Mouse (Mus musculus) E14TG2a.4 (cell line): Measurements from ENCODE around the gene Kidins220.

ENCODE experiments used
- H3K27me3 ChIP-seq: 2 replicates; pipeline ENCODE4 v1.6.1; 2014; ENCODE audit warnings: low read length, control low read depth; ENCODE audit not compliant: insufficient read depth
- H3K36me3 ChIP-seq: 2 replicates; pipeline ENCODE4 v1.6.1; 2014; ENCODE audit warnings: low read length, control low read depth; ENCODE audit not compliant: insufficient read depth
- H3K4me1 ChIP-seq: replicated peaks from 2 replicates; pipeline ENCODE4 v1.6.1; 2014; ENCODE audit warnings: low read depth, low read length, control low read depth
- H3K4me3 ChIP-seq: replicated peaks from 2 replicates; pipeline ENCODE4 v1.5.1; 2014; ENCODE audit warnings: mild to moderate bottlenecking, low read length
- H3K9me3 ChIP-seq: 2 replicates; pipeline ENCODE4 v1.6.1; 2014; ENCODE audit warnings: low read length, control low read depth
- CTCF ChIP-seq: conservative IDR thresholded peaks from 2 replicates; pipeline ENCODE4 v1.5.1; 2014; ENCODE audit warnings: low read length
- NANOG ChIP-seq: IDR thresholded peaks from 2 replicates; pipeline ENCODE4 v1.6.1; 2014; ENCODE audit warnings: borderline replicate concordance, low read length, mixed read lengths
- POU5F1 ChIP-seq: IDR thresholded peaks from 2 replicates; pipeline ENCODE4 v1.6.1; 2014; ENCODE audit warnings: low read length, borderline replicate concordance

The Kidins220 gene

DNA sequence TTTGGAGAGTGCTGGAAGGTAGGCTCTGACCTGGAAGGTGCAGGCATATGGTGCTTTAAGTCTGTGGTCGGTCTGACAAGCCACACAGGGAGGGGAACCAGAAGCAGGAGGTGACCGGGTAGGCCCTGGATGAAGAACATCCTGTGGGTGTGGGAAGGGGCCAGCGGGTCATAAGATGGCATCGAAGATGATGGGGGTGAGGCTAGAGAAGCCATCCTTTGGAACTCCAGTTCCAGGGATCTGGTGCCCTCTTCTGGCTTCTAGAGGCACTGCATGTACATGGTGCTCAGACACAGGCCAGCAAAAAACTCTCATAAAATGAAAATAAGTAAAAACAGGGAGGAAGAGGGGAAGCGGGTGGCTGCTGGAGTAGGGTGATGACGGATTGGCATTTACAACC lies 22.6 kb upstream of the Kidins220 start:
- Histone ChIP-seq H3K36me3 (peaks cover 22% of the 10 kb centered on the region), H3K4me1 (peaks cover 10% of the 10 kb centered on the region), H3K27me3 (no peaks in the 10 kb centered on the region), H3K9me3 (no peaks in the 10 kb centered on the region), H3K4me3 (no peak overlapping the region)
- peak; percentile 43 for TF ChIP-seq CTCF
- TF ChIP-seq POU5F1: no peak

DNA sequence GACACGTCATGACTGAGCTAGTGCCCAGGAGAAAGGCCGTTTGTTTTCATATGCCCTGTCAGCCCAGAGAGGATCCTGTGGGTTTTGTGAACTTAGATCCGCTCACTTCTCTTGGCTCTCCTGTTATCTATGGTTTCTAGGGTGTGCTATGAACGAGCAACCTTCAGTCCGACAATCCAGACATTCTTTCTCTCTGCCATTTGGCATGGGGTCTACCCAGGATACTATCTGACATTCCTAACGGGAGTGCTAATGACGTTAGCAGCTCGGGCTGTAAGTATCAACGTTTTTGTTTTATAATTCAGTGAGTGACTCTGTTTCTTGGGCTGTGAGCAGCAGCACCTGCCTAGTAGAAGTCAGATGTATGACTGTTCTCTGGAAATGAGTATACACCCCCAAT lies 19.6 kb upstream of the Kidins220 start:
- TF ChIP-seq POU5F1 (no peak), CTCF (no peak), NANOG (no peak)
- H3K4me1 ChIP-seq: peaks cover 1% of the 10 kb centered on the region

GRCm38 (mm10) chr12:24958526-24958925 lies 16.2 kb upstream of the Kidins220 start:
- TF ChIP-seq CTCF: no peak
- no peak for TF ChIP-seq NANOG
- no peak for TF ChIP-seq POU5F1
- peaks cover 23% of the 10 kb centered on the region for H3K36me3 ChIP-seq

More for the DNA sequence above, 19.6 kb upstream of the Kidins220 start:
- no peaks in the 10 kb centered on the region for H3K9me3 ChIP-seq
- no peaks in the 10 kb centered on the region for H3K27me3 ChIP-seq
- no peak overlapping the region for H3K4me3 ChIP-seq
- H3K36me3 ChIP-seq: peaks cover 23% of the 10 kb centered on the region

GRCm38 (mm10) chr12:24961821-24962220 lies 12.9 kb upstream of the Kidins220 start:
- TF ChIP-seq NANOG (no peak), POU5F1 (no peak), CTCF (no peak)
- Histone ChIP-seq H3K27me3 (no peaks in the 10 kb centered on the region), H3K4me3 (no peak overlapping the region), H3K36me3 (peaks cover 12% of the 10 kb centered on the region), H3K9me3 (no peaks in the 10 kb centered on the region), H3K4me1 (peaks cover 19% of the 10 kb centered on the region)

More at GRCm38 (mm10) chr12:24958526-24958925, 16.2 kb upstream of the Kidins220 start:
- Histone ChIP-seq H3K4me3 (no peak overlapping the region), H3K4me1 (peaks cover 15% of the 10 kb centered on the region), H3K9me3 (no peaks in the 10 kb centered on the region), H3K27me3 (no peaks in the 10 kb centered on the region)

GRCm38 (mm10) chr12:24962362-24962967 lies 12.3 kb upstream of the Kidins220 start:
- Histone ChIP-seq H3K36me3 (peaks cover 8% of the 10 kb centered on the region), H3K9me3 (no peaks in the 10 kb centered on the region), H3K4me1 (peaks cover 19% of the 10 kb centered on the region), H3K4me3 (no peak overlapping the region), H3K27me3 (no peaks in the 10 kb centered on the region)
- no peak for TF ChIP-seq POU5F1
- TF ChIP-seq CTCF: no peak
- TF ChIP-seq NANOG: no peak

DNA sequence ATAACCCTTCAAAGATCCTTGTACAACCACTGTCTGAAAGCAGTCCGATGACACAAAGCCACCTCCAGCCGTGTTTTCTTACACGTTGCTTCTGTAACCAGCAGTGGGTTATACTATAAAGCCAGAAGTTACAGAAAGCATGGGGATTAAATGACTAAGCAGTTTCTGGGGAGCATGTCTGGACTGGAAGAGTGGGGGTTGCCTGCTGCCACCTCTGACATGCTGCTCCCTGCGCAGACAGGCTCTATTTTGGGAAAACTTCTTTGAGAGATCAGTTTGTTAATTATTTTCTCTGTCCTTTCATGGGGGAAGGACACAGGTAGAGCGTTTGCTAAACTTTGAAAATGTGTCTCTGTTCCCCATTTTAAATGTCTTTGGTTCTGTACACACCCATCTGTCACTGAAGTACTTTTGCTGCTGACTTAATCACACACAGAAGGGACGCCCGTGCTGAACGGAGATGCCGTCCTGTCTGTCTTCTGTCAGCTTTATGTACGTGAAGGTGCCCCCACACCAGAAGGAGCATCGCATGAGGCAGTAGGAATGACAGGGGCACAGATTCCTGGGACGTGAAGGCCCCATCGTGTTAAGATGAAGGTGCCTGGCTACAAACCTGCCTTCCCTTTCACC lies 11.2 kb upstream of the Kidins220 start:
- no peak overlapping the region for H3K4me3 ChIP-seq
- H3K9me3 ChIP-seq: no peaks in the 10 kb centered on the region
- H3K4me1 ChIP-seq: peaks cover 19% of the 10 kb centered on the region
- H3K36me3 ChIP-seq: peaks cover 8% of the 10 kb centered on the region
- TF ChIP-seq POU5F1: no peak
- TF ChIP-seq CTCF: no peak
- no peaks in the 10 kb centered on the region for H3K27me3 ChIP-seq

- Histone ChIP-seq H3K9me3 (no peaks in the 10 kb centered on the region), H3K36me3 (no peaks in the 10 kb centered on the region), H3K4me3 (no peak overlapping the region), H3K27me3 (no peaks in the 10 kb centered on the region), H3K4me1 (peaks cover 19% of the 10 kb centered on the region)
- no peak for TF ChIP-seq CTCF
- TF ChIP-seq POU5F1: no peak
- no peak for TF ChIP-seq NANOG
Observed at GRCm38 (mm10) chr12:24965406-24965805, 9.3 kb upstream of the Kidins220 start.

DNA sequence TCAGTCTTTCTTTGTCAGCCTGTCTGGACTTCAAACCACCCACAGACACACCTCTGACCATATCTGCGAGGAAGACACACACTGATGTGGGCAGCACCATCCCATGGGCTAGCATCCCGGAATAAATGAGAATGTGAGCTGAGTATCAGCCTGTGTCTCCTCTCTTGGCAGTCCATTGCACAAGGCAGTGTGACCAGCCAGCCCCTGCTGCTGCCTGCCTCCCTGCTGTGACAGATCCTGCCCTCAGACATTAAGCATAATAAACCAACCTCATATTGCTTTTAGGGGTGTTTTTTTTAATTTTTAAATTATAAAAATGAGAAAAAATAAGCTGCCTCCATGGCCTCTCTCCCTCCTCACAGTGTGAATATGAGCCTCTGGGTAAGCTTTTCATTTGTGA lies 8.7 kb upstream of the Kidins220 start:
- no peaks in the 10 kb centered on the region for H3K36me3 ChIP-seq
- H3K4me3 ChIP-seq: no peak overlapping the region
- TF ChIP-seq NANOG (no peak), POU5F1 (no peak), CTCF (no peak)
- no peaks in the 10 kb centered on the region for H3K9me3 ChIP-seq
- H3K4me1 ChIP-seq: peaks cover 19% of the 10 kb centered on the region
- H3K27me3 ChIP-seq: no peaks in the 10 kb centered on the region
